Mouse (Mus musculus) liver, postnatal 0 days (tissue): Measurements from ENCODE around the gene Gm9117. TPM values are rescaled to one million over a fixed set of nuclear protein-coding genes. Genes with fewer than 3 reads are reported as not detected.
"Not testable (repeated sequence)": the region's sequence is repeated elsewhere in the genome, so short reads cannot be mapped to it uniquely, and the experiment has no call there.

Source experiments
- ATAC-seq: fragments of 200-750 bp; cut with Nextera tagmentation; 2 replicates; pipeline ENCODE4 v1.8.0; 2017; ENCODE audit warnings: mild to moderate bottlenecking, moderate library complexity
- DNase-seq: peaks from one replicate; pipeline ENCODE4 v3.0.0-alpha.2; 2016
- H3K27ac ChIP-seq: fragments of 300-500 bp; sonication (generic); 2 replicates; pipeline ENCODE4 v1.5.1; 2014; ENCODE audit warnings: antibody characterized with exemption, moderate library complexity, mild to moderate bottlenecking, low read depth
- H3K27me3 ChIP-seq: fragments of 300-500 bp; sonication (generic); 2 replicates; pipeline ENCODE4 v1.6.1; 2014; ENCODE audit warnings: low read length, control low read depth, mixed read lengths; ENCODE audit not compliant: insufficient read depth
- H3K36me3 ChIP-seq: fragments of 300-500 bp; sonication (generic); replicated peaks from 2 replicates; pipeline ENCODE4 v1.6.1; 2014; ENCODE audit warnings: mild to moderate bottlenecking, control low read depth, low read length, moderate library complexity, mixed read lengths; ENCODE audit not compliant: insufficient read depth
- H3K4me1 ChIP-seq: fragments of 300-500 bp; sonication (generic); 2 replicates; pipeline ENCODE4 v1.6.1; 2014; ENCODE audit warnings: antibody characterized with exemption, mild to moderate bottlenecking, control low read depth; ENCODE audit not compliant: insufficient read depth
- H3K4me2 ChIP-seq: fragments of 300-500 bp; sonication (generic); 2 replicates; pipeline ENCODE4 v1.6.1; 2014; ENCODE audit warnings: low read depth, mild to moderate bottlenecking, low read length, moderate library complexity, mixed read lengths
- H3K4me3 ChIP-seq: fragments of 300-500 bp; sonication (generic); 2 replicates; pipeline ENCODE4 v1.5.1; 2014; ENCODE audit warnings: low read depth, low read length
- H3K9ac ChIP-seq: fragments of 300-500 bp; sonication (generic); replicated peaks from 2 replicates; pipeline ENCODE4 v1.6.1; 2014; ENCODE audit warnings: mild to moderate bottlenecking, moderate library complexity
- H3K9me3 ChIP-seq: fragments of 300-500 bp; sonication (generic); 2 replicates; pipeline ENCODE4 v1.6.1; 2016; ENCODE audit warnings: mild to moderate bottlenecking, control low read depth, low read length, mixed read lengths
- WGBS: fragments of 180-500 bp; shearing (Covaris S2); extraction: QIAGEN DNeasy Blood & Tissue Kit; methylation state at CpG from one replicate; pipeline ENCODE4 v1.1.7; 2014; ENCODE audit not compliant: insufficient replicate concordance; 5-methylcytosine and 5-hydroxymethylcytosine counted together
- polyA plus RNA-seq: library from polyadenylated mRNA; unstranded; fragments of >200 nt; fragmentation: Nextera tagmentation; extraction: Ambion mirVana; gene quantifications from 2 replicates; pipeline ENCODE4 v1.2.1, GENCODE M21; 2015

The Gm9117 gene
- polyA plus RNA-seq = not detected in 2 replicates

DNA sequence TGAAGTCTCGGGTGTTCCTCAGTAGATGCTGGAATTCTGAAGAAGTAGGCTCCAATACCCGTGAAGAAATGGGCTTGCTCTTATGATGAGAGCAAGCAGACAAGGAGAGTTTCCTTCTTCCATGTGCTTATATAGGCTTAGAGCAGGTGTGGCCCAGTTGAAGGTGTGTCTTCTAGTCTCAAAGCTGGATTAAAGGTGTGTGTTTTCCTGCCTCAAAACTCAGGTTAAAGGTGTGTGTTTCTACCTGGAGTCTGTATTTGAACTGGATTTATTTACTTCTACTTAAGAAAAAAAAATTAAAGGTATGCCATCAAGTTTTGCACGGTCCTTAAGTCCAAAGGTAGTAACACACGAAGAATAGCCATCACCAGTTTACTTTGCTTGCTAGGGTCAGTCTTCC is at the start of gene Gm9117:
Gene Gm9117, minus strand, starts transcription at position 101 of the 400 bp plus-strand sequence.
- H3K4me2 ChIP-seq, DNase-seq, H3K27ac ChIP-seq, H3K4me3 ChIP-seq, H3K9ac ChIP-seq, H3K36me3 ChIP-seq, H3K4me1 ChIP-seq, ATAC-seq, H3K27me3 ChIP-seq, H3K9me3 ChIP-seq: not testable (repeated sequence)
- 59% methylated on average over 3 of the region's 4 CpGs for WGBS

GRCm38 (mm10) chr3:93968938-93969337 is 25.6 kb upstream of the Gm9117 start:
- not testable (repeated sequence) for H3K4me2 ChIP-seq, H3K4me3 ChIP-seq, H3K36me3 ChIP-seq, DNase-seq, H3K27me3 ChIP-seq, H3K9me3 ChIP-seq, H3K9ac ChIP-seq, H3K4me1 ChIP-seq, ATAC-seq, H3K27ac ChIP-seq
- 78% methylated on average over 3 of the region's 6 CpGs for WGBS

GRCm38 (mm10) chr3:93961214-93961613 is 17.9 kb upstream of the Gm9117 start, which contains the start of gene Tdpoz5:
Tdpoz5 (minus strand) TSS chr3:93961314.
- H3K36me3 ChIP-seq, H3K4me2 ChIP-seq, H3K27ac ChIP-seq, H3K4me1 ChIP-seq, ATAC-seq, H3K9ac ChIP-seq, DNase-seq, H3K27me3 ChIP-seq, H3K4me3 ChIP-seq, H3K9me3 ChIP-seq: not testable (repeated sequence)
- WGBS = 62% methylated on average over 2 of the region's 4 CpGs

- DNase-seq, ATAC-seq: not testable (repeated sequence)
- WGBS = no CpG with 5 or more reads among the region's 3 CpGs
Observed at GRCm38 (mm10) chr3:93938386-93938785, 5.0 kb downstream of the Gm9117 start.

More at GRCm38 (mm10) chr3:93938386-93938785, 5.0 kb downstream of the Gm9117 start:
- H3K4me2 ChIP-seq, H3K9me3 ChIP-seq, H3K36me3 ChIP-seq, H3K4me1 ChIP-seq, H3K27me3 ChIP-seq, H3K27ac ChIP-seq, H3K9ac ChIP-seq, H3K4me3 ChIP-seq: not testable (repeated sequence)

Other genes starting within 250 kb of the Gm9117 start
- not detected in 2 replicates for gene Gm5773, start 170.5 kb downstream of the Gm9117 start, polyA plus RNA-seq
- gene Tdpoz4, start 147.1 kb downstream of the Gm9117 start, polyA plus RNA-seq = not detected in 2 replicates
- not detected in 2 replicates for gene Tdpoz3, start 117.5 kb downstream of the Gm9117 start, polyA plus RNA-seq
- not detected in 2 replicates for gene Tdpoz5, start 17.8 kb upstream of the Gm9117 start, polyA plus RNA-seq
- not detected in 2 replicates for gene Gm9125, start 111.3 kb upstream of the Gm9117 start, polyA plus RNA-seq
- gene Gm10697, start 129.1 kb upstream of the Gm9117 start, polyA plus RNA-seq = not detected in 2 replicates
- gene Gm10696, start 234.7 kb upstream of the Gm9117 start, polyA plus RNA-seq = not detected in 2 replicates